Mouse (Mus musculus): ENCODE measurements around the gene Zfp768. TPM values are rescaled to one million over a fixed set of nuclear protein-coding genes. Genes with fewer than 3 reads are reported as not detected.
A peak's percentile ranks its signal among the peaks of the same experiment; 100 is the strongest.
"Not testable (repeated sequence)": the region's sequence is repeated elsewhere in the genome, so short reads cannot be mapped to it uniquely, and the experiment has no call there.

The Zfp768 gene
- polyA plus RNA-seq, 1 experiment from 2014 or later, result 25.1 TPM

- no peak overlapping the region for H3K4me3 ChIP-seq (replicated peaks)
- no peak overlapping the region for H3K9ac ChIP-seq
- H3K4me2 ChIP-seq, result no peak overlapping the region
- no peaks in the 10 kb centered on the region for H3K36me3 ChIP-seq
- peaks cover under 1% of the 10 kb centered on the region; the same call in 1 of the 2 replicates for H3K27me3 ChIP-seq
- no peaks in the 10 kb centered on the region for H3K9me3 ChIP-seq (replicated peaks)
- peaks cover 11% of the 10 kb centered on the region for H3K4me1 ChIP-seq
- H3K27ac ChIP-seq, result no peak overlapping the region
- 88% methylated on average over 5 of the region's 5 CpGs for WGBS
- ATAC-seq (replicated peaks; ENCODE audit: low FRiP score), result no peak
These were observed 6.0 kb upstream of the Zfp768 start for GRCm38 (mm10) chr7:127351230-127352004.

GRCm38 (mm10) chr7:127346676-127347075 is 1.3 kb upstream of the Zfp768 start:
- Histone ChIP-seq H3K9ac (no peak overlapping the region; the same call in 1 of the 2 replicates), H3K27me3 (no peaks in the 10 kb centered on the region), H3K36me3 (peaks cover 24% of the 10 kb centered on the region), H3K4me1 (peaks cover 38% of the 10 kb centered on the region), H3K4me3 (replicated peaks) (peak overlapping the region; percentile 85), H3K4me2 (peak overlapping the region; percentile 83), H3K9me3 (replicated peaks) (no peaks in the 10 kb centered on the region), H3K27ac (peak overlapping the region; percentile 99; the same call in 1 of the 2 replicates)
- WGBS, result 17% methylated on average over 8 of the region's 8 CpGs
- no peak for ATAC-seq (replicated peaks; ENCODE audit: low FRiP score)

GRCm38 (mm10) chr7:127345092-127345491 is 297 bp downstream of the Zfp768 start:
- Histone ChIP-seq H3K36me3 (peaks cover 31% of the 10 kb centered on the region), H3K27me3 (no peaks in the 10 kb centered on the region), H3K9me3 (replicated peaks) (no peaks in the 10 kb centered on the region), H3K4me1 (peaks cover 43% of the 10 kb centered on the region), H3K27ac (peak overlapping the region; percentile 99), H3K9ac (peak overlapping the region; percentile 91), H3K4me3 (replicated peaks) (peak overlapping the region; percentile 85), H3K4me2 (peak overlapping the region; percentile 83)
- peak; percentile 65 for ATAC-seq (replicated peaks; ENCODE audit: low FRiP score)
- WGBS, result under 1% methylated on average over 41 of the region's 42 CpGs

GRCm38 (mm10) chr7:127344371-127344770 is 1.0 kb downstream of the Zfp768 start:
- Histone ChIP-seq H3K4me1 (peaks cover 43% of the 10 kb centered on the region), H3K36me3 (peaks cover 31% of the 10 kb centered on the region), H3K9me3 (replicated peaks) (no peaks in the 10 kb centered on the region), H3K27me3 (no peaks in the 10 kb centered on the region), H3K9ac (peak overlapping the region; percentile 91), H3K4me3 (replicated peaks) (peak overlapping the region; percentile 85), H3K27ac (peak overlapping the region; percentile 99; the same call in 1 of the 2 replicates), H3K4me2 (peak overlapping the region; percentile 83)
- 86% methylated on average over 8 of the region's 8 CpGs for WGBS
- no peak for ATAC-seq (replicated peaks; ENCODE audit: low FRiP score)

GRCm38 (mm10) chr7:127343351-127344019 is 1.9 kb downstream of the Zfp768 start:
- 93% methylated on average over 38 of the region's 38 CpGs for WGBS
- H3K4me2 ChIP-seq, result 0 out of 2 replicates have a peak overlapping the region, but pooled peaks have one; percentile 83
- H3K27me3 ChIP-seq, result no peaks in the 10 kb centered on the region
- no peak for ATAC-seq (replicated peaks; ENCODE audit: low FRiP score)
- peaks cover 43% of the 10 kb centered on the region for H3K4me1 ChIP-seq
- H3K9ac ChIP-seq, result 0 out of 2 replicates have a peak overlapping the region, but pooled peaks have one; percentile 4
- peaks cover 31% of the 10 kb centered on the region for H3K36me3 ChIP-seq
- H3K4me3 ChIP-seq (replicated peaks), result no peak overlapping the region
- H3K27ac ChIP-seq, result no peak overlapping the region
- H3K9me3 ChIP-seq (replicated peaks), result no peaks in the 10 kb centered on the region

GRCm38 (mm10) chr7:127342888-127343287 is 2.5 kb downstream of the Zfp768 start:
- no peak for ATAC-seq (replicated peaks; ENCODE audit: low FRiP score)
- no peak overlapping the region for H3K4me2 ChIP-seq
- WGBS, result 92% methylated on average over 7 of the region's 7 CpGs

GRCm38 (mm10) chr7:127342332-127342731 is 3.1 kb downstream of the Zfp768 start:
- H3K4me1 ChIP-seq, result peaks cover 40% of the 10 kb centered on the region
- peaks cover 31% of the 10 kb centered on the region for H3K36me3 ChIP-seq
- no peak overlapping the region for H3K9ac ChIP-seq
- no peak for ATAC-seq (replicated peaks; ENCODE audit: low FRiP score)
- H3K27me3 ChIP-seq, result no peaks in the 10 kb centered on the region
- WGBS, result 54% methylated on average over 4 of the region's 4 CpGs
- H3K9me3 ChIP-seq (replicated peaks), result no peaks in the 10 kb centered on the region
- H3K4me3 ChIP-seq (replicated peaks), result no peak overlapping the region
- H3K27ac ChIP-seq, result no peak overlapping the region
- no peak overlapping the region for H3K4me2 ChIP-seq

More at GRCm38 (mm10) chr7:127342888-127343287, 2.5 kb downstream of the Zfp768 start:
- no peaks in the 10 kb centered on the region for H3K9me3 ChIP-seq (replicated peaks)
- 0 out of 2 replicates have a peak overlapping the region, but pooled peaks have one; percentile 4 for H3K9ac ChIP-seq
- no peaks in the 10 kb centered on the region for H3K27me3 ChIP-seq
- H3K4me1 ChIP-seq, result peaks cover 40% of the 10 kb centered on the region
- peaks cover 31% of the 10 kb centered on the region for H3K36me3 ChIP-seq
- H3K4me3 ChIP-seq (replicated peaks), result no peak overlapping the region
- no peak overlapping the region for H3K27ac ChIP-seq

- H3K4me1 ChIP-seq, result peaks cover 36% of the 10 kb centered on the region
- ATAC-seq (replicated peaks; ENCODE audit: low FRiP score); H3K9ac ChIP-seq; H3K9me3 ChIP-seq (replicated peaks); H3K4me3 ChIP-seq (replicated peaks); H3K4me2 ChIP-seq; H3K27me3 ChIP-seq: not testable (repeated sequence)
- peak overlapping the region; percentile 58 for H3K27ac ChIP-seq
- 87% methylated on average over 6 of the region's 6 CpGs for WGBS
- H3K36me3 ChIP-seq, result peaks cover 31% of the 10 kb centered on the region
These were observed 3.5 kb downstream of the Zfp768 start for GRCm38 (mm10) chr7:127341861-127342260.

GRCm38 (mm10) chr7:127341356-127341755 is 4.0 kb downstream of the Zfp768 start:
- Histone ChIP-seq H3K9ac (no peak overlapping the region), H3K27me3 (no peaks in the 10 kb centered on the region), H3K9me3 (replicated peaks) (no peaks in the 10 kb centered on the region), H3K4me2 (no peak overlapping the region), H3K4me1 (peaks cover 31% of the 10 kb centered on the region), H3K4me3 (replicated peaks) (no peak overlapping the region), H3K36me3 (peaks cover 31% of the 10 kb centered on the region), H3K27ac (peak overlapping the region; percentile 58)
- 81% methylated on average over 8 of the region's 8 CpGs for WGBS
- ATAC-seq (replicated peaks; ENCODE audit: low FRiP score), result no peak

GRCm38 (mm10) chr7:127337636-127338035 is 7.8 kb downstream of the Zfp768 start:
- Histone ChIP-seq H3K9ac (no peak overlapping the region), H3K9me3 (replicated peaks) (no peaks in the 10 kb centered on the region), H3K27ac (no peak overlapping the region), H3K36me3 (peaks cover 13% of the 10 kb centered on the region), H3K4me2 (no peak overlapping the region), H3K4me3 (replicated peaks) (no peak overlapping the region), H3K4me1 (0 out of 2 replicates have a peak, but pooled peaks cover 9% of the 10 kb centered on the region), H3K27me3 (no peaks in the 10 kb centered on the region)
- ATAC-seq (replicated peaks; ENCODE audit: low FRiP score), result no peak
- 58% methylated on average over 4 of the region's 4 CpGs for WGBS

- no peaks in the 10 kb centered on the region for H3K27me3 ChIP-seq
- no peaks in the 10 kb centered on the region for H3K4me1 ChIP-seq
- ATAC-seq (replicated peaks; ENCODE audit: low FRiP score), result no peak
- no peak overlapping the region for H3K9ac ChIP-seq
- H3K9me3 ChIP-seq (replicated peaks), result no peaks in the 10 kb centered on the region
- WGBS, result 76% methylated on average over 4 of the region's 4 CpGs
- no peak overlapping the region for H3K4me2 ChIP-seq
- H3K36me3 ChIP-seq, result no peaks in the 10 kb centered on the region; the same call in 1 of the 2 replicates
- no peak overlapping the region for H3K27ac ChIP-seq
- H3K4me3 ChIP-seq (replicated peaks), result no peak overlapping the region
These were observed 9.8 kb downstream of the Zfp768 start for GRCm38 (mm10) chr7:127335604-127336003.

GRCm38 (mm10) chr7:127333240-127333639 is 12.1 kb downstream of the Zfp768 start:
- no peak overlapping the region for H3K27ac ChIP-seq
- H3K36me3 ChIP-seq, result no peaks in the 10 kb centered on the region
- WGBS, result 85% methylated on average over 6 of the region's 6 CpGs
- H3K4me1 ChIP-seq, result no peaks in the 10 kb centered on the region
- ATAC-seq (replicated peaks; ENCODE audit: low FRiP score), result no peak
- H3K4me3 ChIP-seq (replicated peaks), result no peak overlapping the region
- no peak overlapping the region for H3K9ac ChIP-seq
- H3K9me3 ChIP-seq (replicated peaks), result no peaks in the 10 kb centered on the region
- no peak overlapping the region for H3K4me2 ChIP-seq
- H3K27me3 ChIP-seq, result no peaks in the 10 kb centered on the region
